Mouse (Mus musculus): ENCODE results near the gene Cdh20.

- TF ChIP-seq CTCF (IDR thresholded peaks at IDR 0.05; ENCODE audit: low read depth, low read length) = no peak
- TF ChIP-seq POLR2A (IDR thresholded peaks at IDR 0.05; ENCODE audit: extremely low read depth, insufficient read depth, low read length) = no peak
Observed at GRCm38 (mm10) chr1:104903409-104903808, 135.1 kb downstream of the Cdh20 start.
